Mouse (Mus musculus): ENCODE measurements around the gene Zfp568. TPM values are rescaled to one million over a fixed set of nuclear protein-coding genes. Genes with fewer than 3 reads are reported as not detected.
A peak's percentile ranks its signal among the peaks of the same experiment; 100 is the strongest.

Gene Zfp568
- total and polyA plus RNA-seq, 3 experiments, result 10.6 to 12.6 (median 11.5) TPM

GRCm38 (mm10) chr7:29953086-29953485, 30.7 kb upstream of the Zfp568 start:
- Histone ChIP-seq H3K79me2 (replicated peaks; ENCODE audit: control insufficient read depth, extremely low read depth, insufficient read depth, poor library complexity, severe bottlenecking) (no peaks in the 10 kb centered on the region), H3K27me3 (replicated peaks) (no peaks in the 10 kb centered on the region), H3K4me1 (ENCODE audit: control insufficient read depth in 1 of 2, insufficient read depth in 2 of 2) (peaks cover 0 to 3% of the 10 kb centered on the region in 2 experiments; a peak in 2 of 4 replicates), H3K4me2 (ENCODE audit: insufficient read depth, low read depth, poor library complexity, severe bottlenecking) (peak overlapping the region; percentile 25; the same call in 1 of the 2 replicates), H3K4me3 (replicated peaks in 1 of 3; ENCODE audit: low read depth in 2 of 3, low read length in 2 of 3, poor library complexity in 1 of 3) (peak overlapping the region; percentile 63 to 70 (median 69)), H3K9ac (ENCODE audit: insufficient read depth, low read depth) (peak overlapping the region; percentile 53; the same call in 1 of the 2 replicates), H3K36me3 (replicated peaks in 1 of 2; ENCODE audit: control insufficient read depth in 1 of 2, insufficient read depth in 1 of 2, low read length in 1 of 2) (peaks cover 2 to 24% of the 10 kb centered on the region in 2 experiments), H3K27ac (ENCODE audit: insufficient read depth, low read depth) (no peak overlapping the region), H3K9me3 (replicated peaks; ENCODE audit: low read length) (peaks cover 2% of the 10 kb centered on the region)
- DNase-seq (ENCODE audit: extremely low read depth), result peak; percentile 6
- no peak for TF ChIP-seq EP300 (IDR thresholded peaks at IDR 0.05; ENCODE audit: low read length)
- TF ChIP-seq TBP (conservative IDR thresholded peaks at IDR 0.05; ENCODE audit: low read depth, low read length), result 0 out of 2 replicates have a peak, but pooled peaks have one; percentile 12
- in situ Hi-C loops (cut with MboI; ENCODE audit: low pct_ligation_motif_present, low pct_unique_long_range_greater_than_20kb, low sequenced_read_pairs), result no loop called here
- dilution Hi-C loops (cut with MboI; ENCODE audit: extremely low pct_ligation_motif_present, extremely low pct_unique_long_range_greater_than_20kb, low sequenced_read_pairs), result no loop called here

- Histone ChIP-seq H3K9me3 (replicated peaks; ENCODE audit: low read length) (peaks cover 2% of the 10 kb centered on the region), H3K79me2 (replicated peaks; ENCODE audit: control insufficient read depth, extremely low read depth, insufficient read depth, poor library complexity, severe bottlenecking) (no peaks in the 10 kb centered on the region), H3K27me3 (replicated peaks) (no peaks in the 10 kb centered on the region), H3K9ac (ENCODE audit: insufficient read depth, low read depth) (peak within 1 kb of the TSS; percentile 53), H3K4me1 (ENCODE audit: control insufficient read depth in 1 of 2, insufficient read depth in 2 of 2) (peaks cover 0 to 3% of the 10 kb centered on the region in 2 experiments; a peak in 2 of 4 replicates), H3K27ac (ENCODE audit: insufficient read depth, low read depth) (peak within 1 kb of the TSS; percentile 61), H3K36me3 (replicated peaks in 1 of 2; ENCODE audit: control insufficient read depth in 1 of 2, insufficient read depth in 1 of 2, low read length in 1 of 2) (peaks cover 0 to 20% of the 10 kb centered on the region in 2 experiments), H3K4me2 (ENCODE audit: insufficient read depth, low read depth, poor library complexity, severe bottlenecking) (peak within 1 kb of the TSS; percentile 69), H3K4me3 (replicated peaks in 1 of 3; ENCODE audit: low read depth in 2 of 3, low read length in 2 of 3, poor library complexity in 1 of 3) (peak within 1 kb of the TSS; percentile 63 to 70 (median 69))
- peak; percentile 82 for DNase-seq (ENCODE audit: extremely low read depth)
- dilution Hi-C loops (cut with MboI; ENCODE audit: extremely low pct_ligation_motif_present, extremely low pct_unique_long_range_greater_than_20kb, low sequenced_read_pairs) (no loop called here), in situ Hi-C loops (cut with MboI; ENCODE audit: low pct_ligation_motif_present, low pct_unique_long_range_greater_than_20kb, low sequenced_read_pairs) (no loop called here)
- TF ChIP-seq TCF12 (IDR thresholded peaks at IDR 0.05; ENCODE audit: low read depth, low read length) (0 out of 2 replicates have a peak, but pooled peaks have one; percentile 35), HCFC1 (IDR thresholded peaks at IDR 0.05; ENCODE audit: low read depth, low read length) (peak; percentile 91), EP300 (IDR thresholded peaks at IDR 0.05; ENCODE audit: low read length) (no peak; the same call in 1 of the 2 replicates), RCOR1 (conservative IDR thresholded peaks at IDR 0.05; ENCODE audit: low read depth, low read length) (no peak), USF2 (conservative IDR thresholded peaks at IDR 0.05; ENCODE audit: low read depth, low read length) (no peak), PAX5 (IDR thresholded peaks at IDR 0.05; ENCODE audit: low read length) (no peak), NELFE (IDR thresholded peaks at IDR 0.05; ENCODE audit: low read depth, low read length) (peak; percentile 41; the same call in 1 of the 2 replicates), UBTF (IDR thresholded peaks at IDR 0.05; ENCODE audit: low read depth, low read length) (peak; percentile 94), SMC3 (IDR thresholded peaks at IDR 0.05; ENCODE audit: low read depth, low read length) (no peak), ETS1 (conservative IDR thresholded peaks at IDR 0.05; ENCODE audit: low read depth, low read length) (no peak), JUND (conservative IDR thresholded peaks at IDR 0.05; ENCODE audit: low read depth, low read length) (no peak), KAT2A (IDR thresholded peaks at IDR 0.05; ENCODE audit: insufficient replicate concordance, low read length) (peak; percentile 69; the same call in 1 of the 2 replicates), IRF4 (IDR thresholded peaks at IDR 0.05; ENCODE audit: low read depth, low read length) (no peak; the same call in 1 of the 2 replicates), POLR2A (IDR thresholded peaks at IDR 0.05; ENCODE audit: low read depth, low read length) (peak; percentile 80), CHD1 (IDR thresholded peaks at IDR 0.05; ENCODE audit: low read depth, low read length) (no peak), USF1 (IDR thresholded peaks at IDR 0.05; ENCODE audit: low read depth, low read length) (no peak), SIN3A (IDR thresholded peaks at IDR 0.05; ENCODE audit: low read length) (peak; percentile 33), TBP (conservative IDR thresholded peaks at IDR 0.05; ENCODE audit: low read depth, low read length) (no peak), ZKSCAN1 (IDR thresholded peaks at IDR 0.05; ENCODE audit: borderline replicate concordance, low read depth, low read length) (no peak), BHLHE40 (IDR thresholded peaks at IDR 0.05; ENCODE audit: low read depth, low read length) (peak; percentile 13; the same call in 1 of the 2 replicates), GABPA (IDR thresholded peaks at IDR 0.05; ENCODE audit: insufficient replicate concordance, low read depth, low read length) (no peak), MAX (IDR thresholded peaks at IDR 0.05; ENCODE audit: low read length) (no peak), NRF1 (IDR thresholded peaks at IDR 0.05; ENCODE audit: low read depth, low read length) (no peak; the same call in 1 of the 2 replicates), MEF2A (IDR thresholded peaks at IDR 0.05; ENCODE audit: borderline replicate concordance, low read depth, low read length) (no peak), MAZ (IDR thresholded peaks at IDR 0.05; ENCODE audit: low read depth, low read length) (no peak), ELF1 (IDR thresholded peaks at IDR 0.05; ENCODE audit: low read depth, low read length) (peak; percentile 55), ZNF384 (IDR thresholded peaks at IDR 0.05; ENCODE audit: low read depth, low read length) (no peak), MXI1 (IDR thresholded peaks at IDR 0.05; ENCODE audit: low read depth, low read length) (peak; percentile 53; the same call in 1 of the 2 replicates), ZMIZ1 (IDR thresholded peaks at IDR 0.05; ENCODE audit: low read depth, low read length) (no peak)
Observed at GRCm38 (mm10) chr7:29953513-29954401, 30.0 kb upstream of the Zfp568 start, which contains the start of gene Zfp74. Gene Zfp74, minus strand, starts transcription at chr7:29954089.

All from CH12.LX (cell line).